Mouse (Mus musculus) intestine, embryonic 14.5 days (tissue): ENCODE results near the gene Olfr1191-ps1. TPM values are rescaled to one million over a fixed set of nuclear protein-coding genes. Genes with fewer than 3 reads are reported as not detected.
"Not testable (repeated sequence)": the region's sequence is repeated elsewhere in the genome, so short reads cannot be mapped to it uniquely, and the experiment has no call there.

Experiments used
- ATAC-seq: fragments of 200-750 bp; cut with Nextera tagmentation; replicated peaks from 2 replicates; pipeline ENCODE4 v1.8.0; 2017; ENCODE audit warnings: low read depth, moderate number of reproducible peaks, moderate TSS enrichment, moderate library complexity; ENCODE audit not compliant: low FRiP score, low TSS enrichment
- DNase-seq: peaks from one replicate; pipeline ENCODE4 v3.0.0-alpha.2; 2018; ENCODE audit warnings: low spot score
- H3K27ac ChIP-seq: fragments of 300-500 bp; sonication (generic); 2 replicates; pipeline ENCODE4 v1.5.1; 2014; ENCODE audit warnings: low read depth, mild to moderate bottlenecking, control low read depth
- H3K27me3 ChIP-seq: fragments of 300-500 bp; sonication (generic); replicated peaks from 2 replicates; pipeline ENCODE4 v1.6.1; 2014; ENCODE audit warnings: low read length, control low read depth; ENCODE audit not compliant: control insufficient read depth, insufficient read depth
- H3K36me3 ChIP-seq: fragments of 300-500 bp; sonication (generic); 2 replicates; pipeline ENCODE4 v1.6.1; 2014; ENCODE audit warnings: low read length, control low read depth; ENCODE audit not compliant: control insufficient read depth, insufficient read depth
- H3K4me1 ChIP-seq: fragments of 300-500 bp; sonication (generic); replicated peaks from 2 replicates; pipeline ENCODE4 v1.6.1; 2014; ENCODE audit warnings: low read length, control low read depth, mixed read lengths; ENCODE audit not compliant: control insufficient read depth, insufficient read depth
- H3K4me2 ChIP-seq: fragments of 300-500 bp; sonication (generic); 2 replicates; pipeline ENCODE4 v1.6.1; 2014; ENCODE audit warnings: low read length
- H3K4me3 ChIP-seq: fragments of 300-500 bp; sonication (generic); 2 replicates; pipeline ENCODE4 v1.5.1; 2014; ENCODE audit warnings: low read depth, low read length, control low read depth, mixed read lengths
- H3K9ac ChIP-seq: fragments of 300-500 bp; sonication (generic); 2 replicates; pipeline ENCODE4 v1.6.1; 2014; ENCODE audit warnings: mild to moderate bottlenecking, low read length
- H3K9me3 ChIP-seq: fragments of 300-500 bp; sonication (generic); 2 replicates; pipeline ENCODE4 v1.6.1; 2016; ENCODE audit warnings: low read length, control low read depth; ENCODE audit not compliant: control insufficient read depth
- WGBS: fragments of 180-500 bp; shearing (Covaris S2); extraction: QIAGEN DNeasy Blood & Tissue Kit; methylation state at CpG from one replicate; pipeline ENCODE4 v1.1.7; 2014; 5-methylcytosine and 5-hydroxymethylcytosine counted together
- polyA plus RNA-seq: library from polyadenylated mRNA; unstranded; fragments of >200 nt; fragmentation: Nextera tagmentation; extraction: Ambion mirVana; gene quantifications from 2 replicates; pipeline ENCODE4 v1.2.1, GENCODE M21; 2014

The Olfr1191-ps1 gene
- polyA plus RNA-seq = not detected in 2 replicates

- not testable (repeated sequence) for H3K36me3 ChIP-seq, H3K4me1 ChIP-seq, ATAC-seq, H3K9ac ChIP-seq, H3K9me3 ChIP-seq, H3K27ac ChIP-seq, H3K4me2 ChIP-seq, H3K4me3 ChIP-seq, H3K27me3 ChIP-seq, DNase-seq
- WGBS = 85% methylated on average over 1 of the region's 1 CpGs
Measured at GRCm38 (mm10) chr2:88640242-88640641, at the start of gene Olfr1191-ps1. TSS of gene Olfr1191-ps1 (plus strand) at chr2:88640542.

- no peak within 1 kb of the TSS for H3K4me2 ChIP-seq
- H3K9me3 ChIP-seq = no peaks in the 10 kb centered on the region
- H3K4me1 ChIP-seq = no peaks in the 10 kb centered on the region
- H3K36me3 ChIP-seq = no peaks in the 10 kb centered on the region
- ATAC-seq (no peak), DNase-seq (no peak)
- H3K27me3 ChIP-seq = no peaks in the 10 kb centered on the region
- H3K9ac ChIP-seq = no peak within 1 kb of the TSS
- WGBS = 41% methylated on average over 1 of the region's 1 CpGs
- H3K4me3 ChIP-seq = no peak within 1 kb of the TSS
- H3K27ac ChIP-seq = no peak within 1 kb of the TSS
Measured at GRCm38 (mm10) chr2:88648209-88648608, 7.9 kb downstream of the Olfr1191-ps1 start, which contains the start of gene Olfr1192-ps1. TSS of gene Olfr1192-ps1 (plus strand) at chr2:88648509.

GRCm38 (mm10) chr2:88675328-88675727 lies 35.0 kb downstream of the Olfr1191-ps1 start, which contains the start of gene Olfr1193:
TSS of gene Olfr1193 (plus strand) at chr2:88675628.
- not testable (repeated sequence) for H3K4me3 ChIP-seq, ATAC-seq, H3K27ac ChIP-seq, H3K36me3 ChIP-seq, H3K4me1 ChIP-seq, H3K4me2 ChIP-seq, H3K27me3 ChIP-seq, H3K9ac ChIP-seq, DNase-seq, H3K9me3 ChIP-seq

GRCm38 (mm10) chr2:88689087-88689486 lies 48.7 kb downstream of the Olfr1191-ps1 start, which contains the start of gene Olfr1195:
TSS of gene Olfr1195 (minus strand) at chr2:88689187.
- Histone ChIP-seq H3K9me3 (no peaks in the 10 kb centered on the region), H3K9ac (no peak within 1 kb of the TSS), H3K27me3 (no peaks in the 10 kb centered on the region), H3K4me3 (no peak within 1 kb of the TSS), H3K4me2 (no peak within 1 kb of the TSS), H3K36me3 (no peaks in the 10 kb centered on the region), H3K4me1 (no peaks in the 10 kb centered on the region), H3K27ac (no peak within 1 kb of the TSS)
- ATAC-seq (no peak), DNase-seq (no peak)

Other genes with a start within 250 kb of the Olfr1191-ps1 start
- gene Olfr1179, start 234.1 kb upstream of the Olfr1191-ps1 start, polyA plus RNA-seq = not detected in 2 replicates
- gene Olfr1180, start 221.4 kb upstream of the Olfr1191-ps1 start, polyA plus RNA-seq = not detected in 2 replicates
- gene Olfr1181, start 214.4 kb upstream of the Olfr1191-ps1 start, polyA plus RNA-seq = not detected in 2 replicates
- not detected in 2 replicates for gene Gm13757, start 191.4 kb upstream of the Olfr1191-ps1 start, polyA plus RNA-seq
- not detected in 2 replicates for gene Olfr1183, start 185.7 kb upstream of the Olfr1191-ps1 start, polyA plus RNA-seq
- not detected in 2 replicates for gene Olfr1184, start 156.9 kb upstream of the Olfr1191-ps1 start, polyA plus RNA-seq
- gene Olfr1185-ps1, start 147.2 kb upstream of the Olfr1191-ps1 start, polyA plus RNA-seq = not detected in 2 replicates
- gene Olfr1186, start 122.0 kb upstream of the Olfr1191-ps1 start, polyA plus RNA-seq = not detected in 2 replicates
- gene Olfr1188, start 83.6 kb upstream of the Olfr1191-ps1 start, polyA plus RNA-seq = not detected in 2 replicates
- not detected in 2 replicates for gene Olfr1189, start 54.1 kb upstream of the Olfr1191-ps1 start, polyA plus RNA-seq
- not detected in 2 replicates for gene Olfr1192-ps1, start 8.0 kb downstream of the Olfr1191-ps1 start, polyA plus RNA-seq
- gene Olfr1193, start 35.1 kb downstream of the Olfr1191-ps1 start, polyA plus RNA-seq = not detected in 2 replicates
- gene Olfr1195, start 48.6 kb downstream of the Olfr1191-ps1 start, polyA plus RNA-seq = not detected in 2 replicates
- not detected in 2 replicates for gene Olfr1196, start 64.1 kb downstream of the Olfr1191-ps1 start, polyA plus RNA-seq
- gene Olfr1197, start 91.8 kb downstream of the Olfr1191-ps1 start, polyA plus RNA-seq = not detected in 2 replicates
- gene Olfr1198, start 110.8 kb downstream of the Olfr1191-ps1 start, polyA plus RNA-seq = not detected in 2 replicates
- not detected in 2 replicates for gene Olfr1199, start 119.9 kb downstream of the Olfr1191-ps1 start, polyA plus RNA-seq
- gene Olfr1200, start 129.9 kb downstream of the Olfr1191-ps1 start, polyA plus RNA-seq = not detected in 2 replicates
- not detected in 2 replicates for gene Olfr1201, start 152.5 kb downstream of the Olfr1191-ps1 start, polyA plus RNA-seq
- gene Olfr1202, start 174.0 kb downstream of the Olfr1191-ps1 start, polyA plus RNA-seq = not detected in 2 replicates
- gene Olfr1205, start 189.2 kb downstream of the Olfr1191-ps1 start, polyA plus RNA-seq = not detected in 2 replicates
- gene Olfr1204, start 208.8 kb downstream of the Olfr1191-ps1 start, polyA plus RNA-seq = not detected in 2 replicates
- gene Olfr1206, start 222.7 kb downstream of the Olfr1191-ps1 start, polyA plus RNA-seq = not detected in 2 replicates